Mouse (Mus musculus) layer of hippocampus, postnatal 25 days (tissue): ENCODE data around the gene Gstp2. TPM values are rescaled to one million over a fixed set of nuclear protein-coding genes. Genes with fewer than 3 reads are reported as not detected.

Experiments
- DNase-seq, 2 experiments: peaks; one replicate each; pipeline ENCODE4 v3.0.0; 2022; ENCODE audit warnings: mixed read lengths in 2 of 2, low spot score in 1 of 2; ENCODE audit errors: extremely low spot score in 1 of 2
- total RNA-seq, 2 experiments: library from RNA; stranded (reverse); gene quantifications; 2 replicates each; pipeline ENCODE4 v1.2.3; 2021

Gene Gstp2
- 10 to 100 TPM; 35.5 to 41.9 TPM for total RNA-seq

DNA sequence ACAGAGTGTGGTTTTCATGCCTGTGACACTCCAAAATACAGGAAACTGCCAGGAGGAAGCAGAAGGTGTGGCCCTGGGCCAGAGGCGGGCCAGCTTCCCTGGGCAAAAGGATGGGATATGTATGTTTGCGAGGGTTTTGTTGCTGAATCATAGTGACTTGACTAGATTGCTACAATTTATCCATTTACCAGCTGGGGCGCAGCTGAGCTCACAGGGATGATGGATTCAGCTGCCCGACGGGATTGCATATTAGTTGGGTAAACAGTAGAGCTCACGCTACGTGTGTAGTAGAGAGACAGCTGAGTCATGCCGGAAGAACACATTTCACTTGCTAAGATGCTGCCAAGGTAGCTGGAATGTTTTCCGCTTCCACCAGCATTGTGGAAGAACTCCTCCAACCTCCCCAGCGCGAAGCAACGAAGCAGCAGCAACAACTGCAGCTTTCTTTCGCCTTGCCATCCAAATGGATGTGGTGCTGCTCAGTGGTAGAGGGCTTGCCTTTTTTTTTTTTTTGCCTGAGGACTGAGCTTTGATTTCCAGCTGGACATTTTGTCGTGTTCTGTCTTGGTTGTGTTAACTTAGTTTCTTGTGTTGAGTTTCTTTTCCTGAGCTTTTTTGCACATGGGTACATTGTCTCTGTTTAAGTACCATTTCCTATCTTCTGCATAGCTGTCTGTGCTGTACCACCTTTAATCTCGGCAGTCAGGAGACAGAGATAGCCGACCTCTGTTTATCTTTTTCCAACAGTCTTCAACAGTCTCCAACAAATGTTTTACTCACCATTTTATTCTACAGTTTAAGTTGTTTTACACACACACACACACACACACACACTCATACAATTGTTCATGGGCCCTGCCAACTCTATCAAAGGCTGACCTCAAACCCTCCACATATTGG is at the start of gene Gstp2:
Gstp2 (minus strand) TSS at position 58 of the 900 bp plus-strand sequence.
- DNase-seq, result peak; percentile 58 to 59

DNA sequence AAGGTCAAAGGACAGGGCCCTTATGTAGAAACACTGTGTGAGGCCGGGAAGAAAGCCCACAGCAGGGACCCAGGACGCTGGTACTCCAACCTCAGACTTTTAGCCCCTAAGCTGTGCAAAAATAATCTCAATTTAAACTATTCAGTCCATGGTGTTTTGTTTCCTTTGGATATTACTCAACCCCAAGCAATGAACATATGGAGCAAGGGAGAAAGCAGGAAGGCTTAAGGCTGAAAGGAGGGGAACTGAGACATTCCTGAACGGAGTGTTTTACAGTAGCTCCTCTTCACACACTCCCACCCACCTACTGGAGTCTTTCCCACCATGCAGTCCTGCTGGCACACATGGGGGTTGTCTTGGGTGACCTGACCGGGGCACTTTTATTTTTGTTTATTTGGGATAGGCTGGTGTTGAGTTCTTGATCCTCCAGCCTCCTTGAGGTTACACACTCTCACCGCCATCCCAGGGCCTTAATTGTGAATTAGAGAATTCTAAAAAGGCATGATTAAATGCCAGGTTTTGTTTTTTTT is 49.0 kb upstream of the Gstp2 start:
- DNase-seq, result no peak

DNA sequence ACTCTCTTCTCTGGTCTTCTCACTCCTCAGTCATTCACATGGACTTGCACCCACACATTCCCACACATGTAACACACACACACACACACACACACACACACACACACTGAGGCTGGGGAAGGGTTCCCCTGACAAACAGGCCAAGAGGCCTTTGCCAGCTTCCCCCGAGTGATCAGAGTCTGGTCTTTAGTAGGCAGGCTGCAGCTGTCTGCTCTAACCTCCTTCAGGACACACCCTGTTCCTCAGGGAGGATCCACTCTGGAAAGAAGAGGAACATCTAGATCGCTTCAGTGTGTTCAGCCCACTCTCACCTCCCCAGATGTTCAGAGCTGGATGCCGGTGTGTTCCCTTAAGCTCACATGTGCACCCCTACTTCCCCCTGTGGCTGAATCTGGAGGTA is 48.5 kb upstream of the Gstp2 start:
- DNase-seq, result no peak

DNA sequence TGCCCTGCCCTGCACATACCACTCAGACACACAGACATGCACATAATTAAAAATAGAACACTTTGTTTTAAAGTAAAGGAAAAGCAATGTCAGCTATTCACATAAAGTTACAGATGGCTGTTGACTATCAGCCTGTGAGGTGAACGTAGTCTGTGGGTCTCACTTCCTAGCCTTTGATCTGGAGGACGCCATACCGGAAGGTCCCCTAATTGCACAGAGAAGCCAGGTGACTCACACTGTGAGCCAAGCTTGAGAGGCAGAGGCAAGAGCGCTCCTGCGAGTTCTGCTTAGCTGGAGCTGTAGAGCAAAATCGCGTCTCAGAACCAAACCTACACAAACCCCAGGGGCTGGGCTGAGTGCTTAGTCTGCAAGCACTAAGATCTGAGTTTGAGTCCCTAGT is 47.9 kb upstream of the Gstp2 start:
- DNase-seq, result no peak

DNA sequence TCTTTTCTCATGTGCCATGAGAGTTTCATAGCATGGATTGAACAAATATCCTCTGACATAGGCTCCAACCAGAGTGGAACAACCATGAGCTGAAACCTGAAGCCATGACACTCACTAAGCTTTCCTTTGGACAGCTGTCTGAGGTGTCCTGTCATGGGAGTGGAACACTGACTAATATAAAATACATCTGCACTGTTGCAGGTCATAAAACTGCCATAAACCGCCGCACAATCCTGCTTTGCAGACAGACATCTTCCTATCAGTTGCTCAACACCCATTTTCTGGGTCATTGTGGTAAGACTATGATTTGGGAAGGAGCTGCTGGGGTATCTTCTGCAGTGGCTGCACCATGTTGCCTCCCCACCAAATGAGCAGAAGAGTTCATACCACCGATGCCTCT is 46.9 kb upstream of the Gstp2 start:
- DNase-seq, result no peak

DNA sequence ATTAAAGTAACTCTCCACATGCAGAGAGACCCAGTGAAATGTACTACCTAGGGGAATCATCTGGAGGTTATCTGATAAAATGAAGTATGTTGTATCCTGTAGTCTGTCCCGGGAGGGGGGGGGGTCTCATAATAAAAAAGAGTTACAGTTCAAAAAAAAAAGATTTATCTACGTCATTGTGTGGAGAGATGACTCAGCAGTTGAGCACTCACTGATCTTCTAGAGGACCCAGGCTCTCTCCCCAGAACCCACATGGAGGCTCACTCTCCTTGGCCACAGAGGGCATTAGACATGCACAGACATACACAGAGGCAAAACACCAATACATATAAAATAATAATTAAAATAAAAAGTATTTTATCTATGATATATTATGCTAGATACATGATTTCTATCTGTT is 45.6 kb upstream of the Gstp2 start:
- no peak for DNase-seq

DNA sequence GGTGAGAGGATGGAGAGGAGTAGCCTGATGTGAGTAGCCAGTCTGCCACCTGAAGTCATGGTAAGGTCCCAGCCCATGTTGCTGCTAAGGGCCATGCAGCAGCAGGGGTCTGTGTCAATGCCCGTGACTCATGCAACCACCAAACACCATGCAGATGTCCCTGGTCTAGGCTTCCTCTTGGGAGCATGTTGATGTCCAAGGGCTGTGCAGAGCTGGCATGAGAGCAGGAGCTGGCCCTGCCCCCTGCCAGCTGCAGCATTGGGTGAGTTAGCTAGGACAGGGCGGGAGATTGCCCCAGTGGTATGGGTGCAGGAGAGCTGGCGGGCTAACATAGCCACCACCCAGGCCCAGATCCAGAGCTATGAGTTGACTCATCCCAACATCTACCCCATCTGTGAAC is 44.6 kb upstream of the Gstp2 start:
- DNase-seq, result no peak

DNA sequence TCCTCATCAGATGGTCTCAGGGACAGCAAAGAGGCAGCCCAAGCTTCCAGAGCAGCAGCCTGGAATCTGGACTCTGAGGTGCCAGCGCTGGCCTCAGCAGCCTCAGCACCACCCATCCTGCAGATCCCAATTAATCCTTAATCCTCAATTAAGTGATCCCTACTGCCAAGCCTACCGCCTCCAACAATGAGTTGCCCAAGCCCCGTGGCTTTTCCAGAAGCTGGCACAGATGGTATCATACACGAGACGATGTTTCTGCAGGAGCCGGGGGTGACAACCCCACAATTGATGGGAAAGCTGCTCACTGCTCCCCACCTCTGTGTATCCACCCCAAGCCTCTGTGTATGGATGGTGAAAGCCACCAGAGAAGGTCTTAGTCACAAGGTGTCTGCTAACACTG is 43.3 kb upstream of the Gstp2 start:
- no peak for DNase-seq

DNA sequence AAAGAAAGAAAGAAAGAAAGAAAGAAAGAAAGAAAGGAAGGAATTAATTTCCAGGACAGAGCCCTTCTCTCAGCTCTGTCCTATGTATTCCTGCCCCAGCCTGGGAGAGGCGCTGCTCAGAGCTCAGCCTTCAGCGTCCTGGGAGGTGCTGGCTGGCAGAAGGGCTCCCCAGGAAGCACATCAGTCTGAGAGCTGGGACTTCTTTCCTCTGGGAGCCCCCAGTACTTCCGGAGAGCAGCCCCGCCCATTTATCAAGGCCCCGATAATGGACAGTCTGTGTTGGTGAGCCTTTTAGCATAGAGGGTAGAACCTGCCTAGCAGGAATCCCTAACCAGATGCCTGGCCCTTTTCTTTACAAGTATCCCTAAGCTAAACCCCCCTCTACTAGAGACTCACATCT is 42.3 kb upstream of the Gstp2 start:
- no peak for DNase-seq

DNA sequence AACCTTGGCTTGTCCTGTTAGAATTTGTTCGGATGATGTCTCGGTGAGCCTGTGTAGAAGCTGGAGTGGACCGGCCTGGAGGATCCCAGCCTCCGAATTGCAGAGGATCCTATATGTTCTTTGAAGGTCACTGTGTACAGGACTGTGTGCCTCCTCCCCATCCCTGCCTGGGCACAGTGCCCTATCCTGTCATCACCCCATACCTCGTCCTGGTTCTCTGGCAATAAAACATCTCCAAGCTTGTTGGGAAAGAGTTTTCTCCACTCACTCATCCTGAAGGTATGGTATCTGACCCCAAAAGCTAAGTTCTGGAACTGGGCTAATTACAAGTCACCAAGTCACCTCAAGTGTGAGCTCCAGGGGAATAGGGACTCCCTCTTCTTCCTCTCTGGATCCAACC is 41.3 kb upstream of the Gstp2 start:
- no peak for DNase-seq

DNA sequence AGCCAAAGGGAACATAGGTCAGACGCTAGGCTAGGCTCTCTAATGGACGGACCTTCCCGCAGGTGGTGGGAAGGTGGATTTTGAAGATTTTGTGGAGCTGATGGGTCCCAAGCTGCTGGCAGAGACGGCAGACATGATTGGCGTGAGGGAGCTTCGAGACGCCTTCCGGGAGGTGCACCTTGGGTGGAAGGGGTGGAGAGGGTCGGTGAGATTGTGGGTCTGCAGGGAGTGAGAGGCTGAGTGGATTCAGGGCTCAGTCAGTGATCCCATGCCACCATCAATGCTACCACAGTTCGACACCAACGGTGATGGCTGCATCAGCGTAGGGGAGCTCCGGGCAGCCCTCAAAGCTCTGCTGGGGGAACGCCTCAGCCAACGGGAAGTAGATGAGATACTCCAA is 40.3 kb upstream of the Gstp2 start:
- no peak for DNase-seq

DNA sequence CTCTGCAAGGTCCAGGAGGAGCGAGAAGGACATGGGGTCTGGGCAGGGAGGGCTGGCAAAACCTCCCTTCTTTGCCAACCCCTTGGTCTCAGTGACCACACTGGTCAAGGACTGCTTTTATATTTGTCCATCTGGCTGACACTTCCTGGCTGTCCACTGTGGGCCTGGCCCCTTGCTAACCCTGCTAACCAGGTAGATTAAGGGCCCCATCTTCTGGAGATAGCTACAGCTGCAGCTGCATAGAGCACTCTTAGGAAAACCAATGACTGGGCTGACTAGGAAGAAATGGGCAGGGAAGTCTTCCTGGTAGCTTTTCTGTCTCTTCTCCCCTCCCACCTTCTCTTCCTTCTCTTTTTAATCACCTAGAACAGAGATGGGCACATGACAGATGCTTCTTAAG is 39.2 kb upstream of the Gstp2 start:
- no peak for DNase-seq

DNA sequence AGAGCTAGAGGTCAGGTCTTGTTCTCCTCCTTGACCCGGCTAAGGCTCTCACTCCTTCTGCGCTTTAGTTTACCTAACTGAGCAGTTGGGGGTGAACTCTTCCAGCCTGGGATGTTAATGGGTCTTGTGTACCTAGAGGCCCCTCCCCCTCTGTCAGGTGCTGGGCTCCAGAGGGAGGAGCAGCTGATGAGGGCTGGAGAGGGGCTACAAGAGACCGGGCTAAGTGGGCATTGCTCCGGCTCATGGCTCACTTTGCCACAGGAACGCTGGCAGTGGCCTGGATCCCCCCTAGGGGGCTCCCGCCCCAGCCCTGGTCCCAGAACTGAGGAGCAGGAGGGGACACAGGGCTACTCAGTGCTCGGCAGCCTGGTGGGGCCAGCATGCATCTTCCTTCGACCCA is 38.0 kb upstream of the Gstp2 start:
- no peak for DNase-seq

DNA sequence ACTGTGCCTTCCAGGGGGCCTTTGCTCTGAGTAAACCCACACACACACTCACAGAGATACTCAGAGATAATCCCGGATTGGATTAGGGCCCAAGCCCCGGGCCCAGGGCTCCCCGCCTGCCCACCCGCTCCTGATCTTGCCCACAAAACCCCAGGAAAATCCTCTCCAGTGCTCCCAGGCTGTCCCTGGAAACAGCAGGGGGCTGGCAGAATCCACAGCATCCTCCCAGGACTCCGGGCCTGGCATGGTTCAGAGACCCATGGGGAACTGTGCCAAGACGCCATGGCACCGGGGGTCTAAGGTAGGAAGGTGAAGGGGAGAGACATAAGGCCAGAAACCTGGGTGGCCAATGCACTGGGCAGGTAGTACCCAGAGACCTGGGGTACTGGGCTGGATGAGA is 37.5 kb upstream of the Gstp2 start:
- DNase-seq, result no peak

DNA sequence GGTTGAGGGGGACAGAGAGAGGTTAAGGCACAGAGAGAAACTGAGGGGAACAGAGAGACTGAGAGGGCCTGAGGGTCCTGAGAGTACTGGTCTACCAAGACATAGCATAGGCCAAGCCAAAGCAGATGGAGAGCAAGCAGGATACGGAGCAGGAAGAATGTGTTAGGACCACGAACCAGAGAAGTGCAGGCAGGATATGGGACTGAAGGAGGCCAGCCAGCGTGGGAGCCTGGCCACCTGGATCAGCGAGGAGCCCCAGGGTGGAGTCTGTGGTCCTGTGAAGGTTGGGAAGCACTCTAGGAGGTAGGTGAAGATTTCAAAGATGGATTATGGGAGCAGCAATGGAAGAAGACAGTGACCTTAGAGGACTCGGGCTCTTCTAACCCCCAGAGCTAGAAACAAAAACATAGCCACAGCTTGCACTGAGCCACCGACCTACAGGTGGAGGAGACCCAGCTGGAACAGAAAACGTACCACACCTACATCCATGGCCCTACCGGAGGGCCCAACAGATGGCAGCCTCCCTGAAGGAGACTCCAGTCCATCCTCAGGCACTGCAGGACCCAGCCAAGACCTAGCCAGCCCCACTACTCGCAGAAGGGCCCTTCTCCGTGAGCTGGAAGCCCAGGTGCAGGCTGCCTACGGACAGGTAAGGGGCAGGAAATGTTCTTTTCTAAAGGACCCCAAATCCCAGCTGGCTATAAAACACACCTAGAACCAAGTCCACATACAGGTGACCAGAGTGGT is 36.6 kb upstream of the Gstp2 start:
- no peak for DNase-seq

DNA sequence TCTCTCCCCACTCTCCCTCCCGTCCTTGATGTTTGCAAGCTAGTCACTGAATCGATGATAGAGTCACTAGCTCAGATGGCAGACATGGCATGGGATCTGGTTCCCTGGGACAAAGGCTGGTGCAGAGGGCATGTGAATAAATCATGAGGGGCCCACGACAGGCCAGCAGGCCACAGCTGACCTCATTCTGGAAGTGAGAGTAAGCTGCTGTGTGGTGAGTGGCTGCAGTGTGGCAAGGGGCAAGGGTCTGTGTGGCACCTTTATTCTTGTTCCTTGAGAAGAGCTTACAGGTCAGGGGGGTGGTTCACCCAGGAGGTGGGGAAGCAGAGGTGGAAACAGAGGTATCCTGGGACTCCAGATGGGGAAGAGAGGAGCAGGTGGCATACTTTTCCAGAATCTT is 35.6 kb upstream of the Gstp2 start, which contains the start of gene Cabp2:
Cabp2 (plus strand) TSS at position 185 of the 400 bp plus-strand sequence.
- DNase-seq, result no peak

DNA sequence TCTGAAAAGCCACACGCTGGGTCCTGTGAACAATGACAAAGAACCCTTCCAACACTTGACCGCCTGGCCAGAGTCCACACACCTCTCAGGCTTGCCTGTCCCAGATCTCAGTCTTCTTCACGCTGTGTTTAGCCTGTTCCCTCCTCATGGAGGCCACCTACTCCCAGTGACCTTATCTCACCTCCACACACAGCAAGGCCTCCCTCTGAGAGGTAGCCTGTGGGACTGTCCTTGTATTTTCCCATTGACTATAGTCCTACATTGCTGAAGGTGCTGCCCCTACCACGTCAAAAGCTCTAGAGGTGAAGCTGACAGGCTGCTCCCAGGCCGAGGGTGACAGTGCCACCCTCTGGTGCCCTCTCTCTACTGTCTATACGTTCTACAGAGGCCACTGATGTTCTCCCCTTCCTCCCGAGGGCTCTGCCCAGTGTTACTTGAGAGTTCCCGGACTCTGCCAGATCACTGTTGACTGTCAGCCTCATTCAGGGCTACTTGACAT is 34.7 kb upstream of the Gstp2 start:
- no peak for DNase-seq

DNA sequence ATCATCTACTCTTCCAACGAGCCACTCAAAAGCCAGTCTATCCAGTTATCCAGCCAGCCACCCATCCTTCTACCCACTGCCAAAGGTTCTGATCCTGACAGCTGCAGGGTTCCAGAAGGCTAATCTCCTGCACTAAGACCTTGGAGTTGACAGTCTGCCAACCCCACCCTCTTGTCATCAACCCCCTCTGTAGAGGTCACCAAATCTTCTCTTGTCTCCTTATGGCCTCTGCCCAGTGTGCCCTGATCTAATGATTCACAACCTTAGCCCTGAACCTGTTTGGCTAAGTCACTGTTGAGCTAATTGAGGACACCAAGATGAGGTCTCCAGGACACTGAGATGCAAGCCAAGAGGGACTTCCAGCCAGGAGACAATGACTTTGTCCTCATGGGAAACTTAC is 33.8 kb upstream of the Gstp2 start:
- no peak for DNase-seq

DNA sequence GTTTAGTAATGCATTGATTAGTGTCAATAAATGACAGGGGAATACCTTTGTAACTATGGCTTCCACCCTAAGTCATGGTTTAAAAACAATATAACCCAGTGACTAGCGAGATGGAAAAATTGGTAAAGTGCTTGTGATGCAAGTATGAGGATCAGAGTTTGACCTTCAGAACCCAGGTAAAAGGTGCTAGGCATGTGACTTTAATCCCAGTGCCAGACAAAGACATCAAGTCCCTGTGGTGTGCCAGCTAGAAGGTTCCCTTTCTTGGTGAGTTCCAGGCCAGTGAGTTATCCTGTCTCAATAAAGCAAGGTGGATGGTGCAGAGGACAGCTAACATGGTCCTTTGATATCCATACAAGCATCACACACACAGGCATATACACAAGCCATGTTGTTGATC is 29.7 kb upstream of the Gstp2 start:
- no peak for DNase-seq

DNA sequence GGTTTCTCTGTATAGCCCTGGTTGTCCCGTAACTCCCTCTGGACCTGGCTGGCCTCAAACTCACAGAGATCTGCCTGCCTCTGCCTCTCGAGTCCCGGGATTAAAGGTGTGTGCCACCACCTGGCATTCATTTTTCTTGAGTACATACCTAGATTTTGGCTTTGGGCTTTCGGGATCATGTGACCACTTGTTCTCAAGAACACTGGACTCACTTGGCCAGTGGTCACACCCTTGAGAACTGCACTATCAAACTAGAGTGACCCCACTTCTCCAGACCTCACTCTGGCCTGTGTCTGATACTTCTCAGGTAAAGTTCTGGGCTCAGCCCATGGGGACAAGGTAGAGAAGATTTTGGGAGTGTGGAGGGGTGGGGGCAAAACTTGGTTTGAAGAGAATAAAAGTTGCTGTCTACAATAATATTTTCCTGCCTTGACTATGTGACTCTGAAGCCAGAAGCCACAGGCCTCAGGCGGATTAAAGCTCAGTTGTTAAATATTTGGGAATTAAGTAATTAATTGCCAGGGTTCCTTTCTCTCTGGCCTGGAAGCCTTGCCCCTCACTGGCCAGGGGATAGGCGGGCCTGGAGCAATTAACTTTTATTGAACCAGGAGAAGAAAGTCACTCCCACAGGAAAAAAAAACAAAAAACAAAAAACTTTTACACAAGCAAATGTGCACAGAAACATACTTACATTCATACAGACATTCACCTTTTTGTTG is 27.0 kb upstream of the Gstp2 start:
- no peak for DNase-seq

DNA sequence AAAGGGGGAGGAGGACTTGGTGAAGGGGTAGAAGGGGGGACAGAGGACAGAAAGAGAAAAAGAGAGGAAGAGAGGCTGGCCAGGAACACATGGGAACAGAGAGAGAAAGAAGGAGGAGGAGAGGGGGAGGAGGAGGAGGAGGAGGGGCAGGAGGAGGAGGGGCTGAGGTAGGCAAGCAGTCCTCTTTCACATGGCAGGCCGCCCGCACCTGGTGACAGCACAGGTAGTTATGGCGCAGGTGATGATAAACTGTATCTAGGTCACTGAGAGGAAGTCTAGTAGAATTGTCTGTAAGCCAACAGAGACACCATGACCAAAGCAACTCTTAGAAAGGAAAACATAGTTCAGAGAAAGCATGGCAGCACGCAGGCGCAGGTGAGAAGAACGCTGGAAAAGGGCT is 25.6 kb upstream of the Gstp2 start:
- no peak for DNase-seq
